Mouse (Mus musculus) CH12.LX (cell line): Measurements from ENCODE around the gene Commd3.

Experiments
- BHLHE40 ChIP-seq: IDR thresholded peaks from 2 replicates; pipeline ENCODE4 v1.6.1; 2011; ENCODE audit warnings: mild to moderate bottlenecking, low read depth, low read length, improper control_type of control experiment
- CTCF ChIP-seq, 2 experiments: IDR thresholded peaks in 1 of 2; conservative IDR thresholded peaks in 1 of 2; 2 replicates each; pipeline ENCODE4 v1.5.1; 2011 to 2012; ENCODE audit warnings: low read depth in 2 of 2, low read length in 2 of 2, improper control_type of control experiment in 1 of 2, inconsistent platforms in 1 of 2, mild to moderate bottlenecking in 1 of 2, moderate library complexity in 1 of 2
- HCFC1 ChIP-seq: IDR thresholded peaks from 2 replicates; pipeline ENCODE4 v1.6.1; 2012; ENCODE audit warnings: low read depth, mild to moderate bottlenecking, inconsistent platforms, low read length, improper control_type of control experiment
- MAX ChIP-seq: IDR thresholded peaks from 2 replicates; pipeline ENCODE4 v1.6.1; 2011; ENCODE audit warnings: low read length, improper control_type of control experiment
- MAZ ChIP-seq: IDR thresholded peaks from 2 replicates; pipeline ENCODE4 v1.6.1; 2012; ENCODE audit warnings: low read depth, mild to moderate bottlenecking, inconsistent platforms, low read length, improper control_type of control experiment, moderate library complexity
- POLR2A ChIP-seq: IDR thresholded peaks from 2 replicates; pipeline ENCODE4 v1.6.1; 2011; ENCODE audit warnings: low read depth, mild to moderate bottlenecking, improper control_type of control experiment, low read length
- POLR2AphosphoS2 ChIP-seq: IDR thresholded peaks from 2 replicates; pipeline ENCODE4 v1.6.1; 2011; ENCODE audit warnings: low read depth, low read length, improper control_type of control experiment
- RAD21 ChIP-seq: IDR thresholded peaks from 2 replicates; pipeline ENCODE4 v1.6.1; 2011; ENCODE audit warnings: low read depth, mild to moderate bottlenecking, low read length, improper control_type of control experiment, moderate library complexity
- TBP ChIP-seq: conservative IDR thresholded peaks from 2 replicates; pipeline ENCODE4 v1.6.1; 2011; ENCODE audit warnings: low read depth, low read length, improper control_type of control experiment
- USF1 ChIP-seq: IDR thresholded peaks from 2 replicates; pipeline ENCODE4 v1.6.1; 2014; ENCODE audit warnings: low read depth, mild to moderate bottlenecking, inconsistent platforms, low read length, improper control_type of control experiment

DNA sequence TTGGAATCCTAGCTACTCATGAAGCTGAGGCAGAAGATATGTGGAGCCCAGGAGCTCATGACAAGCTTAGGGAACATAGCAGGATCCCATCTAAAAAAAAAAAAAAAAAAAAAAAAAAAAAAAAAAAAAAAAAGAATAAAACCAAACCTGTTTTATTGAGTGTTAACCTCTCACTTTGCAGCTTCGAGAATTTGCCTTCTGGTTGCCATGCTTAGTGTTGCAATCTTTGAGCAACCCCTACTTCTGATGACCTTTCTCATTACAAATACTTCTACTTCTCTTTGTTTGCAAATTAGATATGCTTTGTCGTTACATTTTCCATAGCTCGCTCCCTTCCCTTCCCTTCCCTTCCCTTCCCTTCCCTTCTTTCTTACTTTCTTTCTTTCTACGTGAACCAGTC lies 23.6 kb upstream of the Commd3 start:
- TF ChIP-seq CTCF (conservative IDR thresholded peaks at IDR 0.05 in 1 of 2, IDR thresholded peaks at IDR 0.05 in 1 of 2; ENCODE audit: low read depth in 2 of 2, low read length in 2 of 2) (no peak), RAD21 (no peak), POLR2A (no peak), POLR2AphosphoS2 (no peak), TBP (no peak), HCFC1 (no peak), MAZ (no peak), BHLHE40 (no peak), MAX (no peak), USF1 (no peak)
